In genomic region chr13:58084396-58084795, GRCm38 (mm10) we compare ENCODE assay signal across 20 mouse cellular contexts. TPM values are rescaled to one million over a fixed set of nuclear protein-coding genes. Genes with fewer than 3 reads are reported as not detected.
DNase-seq lines count a peak whose midpoint lies in the region; ATAC-seq and TF ChIP-seq lines count a peak whose summit lies in the region.
"Had no signal": no experiment of that assay in that cellular context is flagged by ENCODE, and none has a peak within 500 bp of the region (broad histone marks: within the 10 kb centered on the region; RNA-seq: fewer than 3 reads in every experiment).

No protein-coding gene starts in this region.

- 0 out of 2 replicates have a peak, but pooled peaks have one; percentile 21 for ATAC-seq in stomach, postnatal 0 days (ENCODE audit: low FRiP score, low TSS enrichment)
- no peak for ATAC-seq in kidney, embryonic 15.5 days (replicated peaks; ENCODE audit: low FRiP score)
- ATAC-seq: activated CD4-positive, CD25-positive, alpha-beta regulatory T cell, adult 4 months; forebrain, embryonic 15.5 days; intestine, embryonic 15.5 days had no signal

- H3K9ac ChIP-seq in stomach, postnatal 0 days (ENCODE audit: low read length) = no peak overlapping the region
- H3K9ac ChIP-seq in kidney, embryonic 15.5 days = no peak overlapping the region
- H3K9ac ChIP-seq: embryonic facial prominence, embryonic 12.5 days; forebrain, embryonic 15.5 days; heart, embryonic 15.5 days; hindbrain, embryonic 14.5 days; intestine, embryonic 15.5 days had no signal

- H3K9me3 ChIP-seq in stomach, postnatal 0 days (ENCODE audit: control insufficient read depth, low read length) = no peaks in the 10 kb centered on the region
- H3K9me3 ChIP-seq in kidney, embryonic 15.5 days (replicated peaks) = no peaks in the 10 kb centered on the region
- H3K9me3 ChIP-seq: embryonic facial prominence, embryonic 12.5 days; forebrain, embryonic 15.5 days; heart, embryonic 15.5 days; hindbrain, embryonic 10.5 days; intestine, embryonic 15.5 days had no signal

- no peaks in the 10 kb centered on the region for H3K27me3 ChIP-seq in stomach, postnatal 0 days (ENCODE audit: control insufficient read depth, insufficient read depth, low read length)
- no peaks in the 10 kb centered on the region for H3K27me3 ChIP-seq in kidney, embryonic 15.5 days
- H3K27me3 ChIP-seq: embryonic facial prominence, embryonic 12.5 days; forebrain, embryonic 15.5 days; heart, embryonic 15.5 days; intestine, embryonic 15.5 days had no signal

- no peak for TF ChIP-seq CTCF in stomach, postnatal 0 days (IDR thresholded peaks at IDR 0.05; ENCODE audit: low read depth)

- H3K4me3 ChIP-seq in stomach, postnatal 0 days (ENCODE audit: low read depth, low read length) = no peak overlapping the region
- no peak overlapping the region for H3K4me3 ChIP-seq in kidney, embryonic 15.5 days (replicated peaks)
- H3K4me3 ChIP-seq: embryonic facial prominence, embryonic 12.5 days; forebrain, embryonic 15.5 days; heart, adult 2 months; heart, embryonic 15.5 days; hindbrain, embryonic 10.5 days; intestine, embryonic 15.5 days had no signal

- no peaks in the 10 kb centered on the region for H3K4me1 ChIP-seq in stomach, postnatal 0 days (replicated peaks; ENCODE audit: control insufficient read depth, insufficient read depth)
- no peaks in the 10 kb centered on the region for H3K4me1 ChIP-seq in kidney, embryonic 15.5 days
- H3K4me1 ChIP-seq: embryonic facial prominence, embryonic 12.5 days; forebrain, embryonic 15.5 days; hindbrain, embryonic 10.5 days; intestine, embryonic 15.5 days had no signal

- whole genome bisulfite sequencing in stomach, postnatal 0 days = 81% methylated on average over 5 of the region's 5 CpGs
- WGBS in kidney, embryonic 15.5 days = 89% methylated on average over 5 of the region's 5 CpGs

- H3K36me3 ChIP-seq in stomach, postnatal 0 days (ENCODE audit: control insufficient read depth, insufficient read depth, low read length) = no peaks in the 10 kb centered on the region
- H3K36me3 ChIP-seq in kidney, embryonic 15.5 days = 0 out of 2 replicates have a peak, but pooled peaks cover 5% of the 10 kb centered on the region
- H3K36me3 ChIP-seq: embryonic facial prominence, embryonic 12.5 days; forebrain, embryonic 15.5 days; heart, embryonic 15.5 days; hindbrain, embryonic 10.5 days; intestine, embryonic 15.5 days had no signal

- intact Hi-C loops in heart, postnatal 10 days (cut with DNase I) = no loop called here

- peak; percentile 33 for DNase-seq in cerebellum, adult 11 months
- no peak for DNase-seq in cerebellum, postnatal 4 days (ENCODE audit: low spot score in 2 of 2)
- DNase-seq in brain, adult 2 months (ENCODE audit: low read depth, low spot score) = peak; percentile 85
- DNase-seq in cerebellum, adult 9-10 months = peak; percentile 60
- no peak for DNase-seq in stomach, postnatal 0 days (ENCODE audit: low spot score)
- DNase-seq in heart, postnatal 10 days = no peak
- DNase-seq: adrenal gland, postnatal 14 days; gastrocnemius, postnatal 10 days; heart, adult 2 months; kidney, adult 18-20 months had no signal

- H3K27ac ChIP-seq in stomach, postnatal 0 days (replicated peaks) = no peak overlapping the region
- H3K27ac ChIP-seq in kidney, embryonic 15.5 days = no peak overlapping the region
- H3K27ac ChIP-seq: embryonic facial prominence, embryonic 12.5 days; forebrain, embryonic 15.5 days; heart, adult 2 months; heart, embryonic 15.5 days; hindbrain, embryonic 10.5 days; hindbrain, embryonic 14.5 days; intestine, embryonic 15.5 days had no signal

- H3K4me2 ChIP-seq in stomach, postnatal 0 days (replicated peaks; ENCODE audit: low read depth) = no peak overlapping the region
- no peak overlapping the region for H3K4me2 ChIP-seq in kidney, embryonic 15.5 days
- H3K4me2 ChIP-seq: embryonic facial prominence, embryonic 12.5 days; forebrain, embryonic 15.5 days; heart, embryonic 11.5 days; heart, embryonic 15.5 days; hindbrain, embryonic 14.5 days; intestine, embryonic 15.5 days had no signal

- no peak for TF ChIP-seq EP300 in stomach, postnatal 0 days (optimal IDR thresholded peaks at IDR 0.05)

RNA-seq across cellular contexts. Expression of gene Klhl3, which starts 29.0 kb away (rescaled TPM):
- 1.1 and 1.2 TPM in 2 replicates for polyA plus RNA-seq in stomach, postnatal 0 days (2015; fragmentation: Nextera tagmentation; extraction: Ambion mirVana)
- 6.5 and 7.2 TPM in 2 replicates for polyA plus RNA-seq in kidney, embryonic 15.5 days (2015; fragmentation: Nextera tagmentation; extraction: Ambion mirVana)
- total RNA-seq in heart, postnatal 10 days (2021) = 1 to 10 TPM; 4.3 to 4.8 TPM
- total RNA-seq: MEL had no signal

RNA-seq across cellular contexts. Expression of gene Hnrnpa0, which starts 44.0 kb away (rescaled TPM):
- polyA plus RNA-seq in stomach, postnatal 0 days (2015; fragmentation: Nextera tagmentation; extraction: Ambion mirVana) = 21.1 and 24.6 TPM in 2 replicates
- polyA plus RNA-seq in kidney, embryonic 15.5 days (2015; fragmentation: Nextera tagmentation; extraction: Ambion mirVana) = 38.6 and 41.5 TPM in 2 replicates
- 100 to 1,000 TPM; 139 to 141 TPM for total RNA-seq in heart, postnatal 10 days (2021)

Comparison
In these comparisons a context has a peak if more than half of its experiments do, and no peak if none do; other contexts are left out.
1. DNase-seq: peak in cerebellum, adult 11 months (single experiment), brain, adult 2 months (single experiment) and cerebellum, adult 9-10 months (single experiment); none in cerebellum, postnatal 4 days (0 of 2), stomach, postnatal 0 days (single experiment) and heart, postnatal 10 days (0 of 2).